Mouse (Mus musculus): ENCODE measurements around the gene Tbc1d8.

Tbc1d8 gene

DNA sequence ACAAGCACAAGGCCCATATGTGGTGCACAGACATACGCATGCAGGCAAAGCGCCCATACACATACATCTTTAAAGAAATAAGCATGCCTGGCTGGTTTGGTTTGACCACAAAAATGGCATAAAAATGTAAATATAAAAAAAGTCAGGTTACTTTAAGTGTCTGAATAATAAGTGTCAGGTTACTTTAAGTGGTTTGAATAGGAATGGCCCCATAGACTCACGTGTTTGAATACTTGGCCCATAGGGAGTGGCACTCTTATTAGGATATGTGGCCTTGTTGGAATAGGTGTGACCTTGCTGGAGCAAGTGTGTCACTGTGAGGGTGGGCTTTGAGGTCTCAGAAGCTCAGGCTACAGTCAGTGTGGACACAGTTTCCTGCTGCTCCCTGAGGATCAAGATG is 83.9 kb downstream of the Tbc1d8 start:
- no peak for DNase-seq (ENCODE audit: low spot score)

GRCm38 (mm10) chr1:39394096-39394495 is 84.5 kb downstream of the Tbc1d8 start:
- DNase-seq (ENCODE audit: low spot score) = no peak

DNA sequence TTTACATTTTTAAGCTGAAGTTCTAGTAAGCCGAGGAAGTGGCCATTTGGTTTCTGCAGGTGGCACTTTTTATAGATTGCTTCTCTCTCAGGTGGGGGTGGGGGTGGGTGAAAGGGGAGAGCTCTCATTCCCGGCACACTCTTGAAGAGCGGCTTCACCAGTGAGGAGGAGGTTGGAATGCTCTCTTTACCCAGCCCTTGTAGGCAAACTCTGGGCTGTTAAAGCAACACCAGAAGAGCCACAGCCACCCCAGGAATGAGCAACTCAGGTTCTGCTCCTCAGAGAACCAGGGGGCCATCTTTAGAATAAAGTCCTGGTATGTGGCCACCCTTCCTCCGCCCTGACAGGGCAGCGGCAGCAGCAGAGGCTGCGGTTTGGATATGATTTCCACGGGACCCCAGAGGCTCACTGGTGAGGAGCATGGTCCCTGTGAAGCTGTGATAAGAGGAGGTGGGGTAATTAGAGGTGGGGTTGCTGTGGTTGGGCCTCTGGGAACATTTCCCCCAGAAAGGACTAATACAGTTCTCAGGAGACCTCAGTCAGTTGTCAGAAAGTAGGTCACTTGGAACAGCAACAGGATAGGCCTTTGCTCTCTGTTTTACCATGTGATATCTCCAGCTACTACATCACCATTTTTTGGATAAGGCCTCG is 85.2 kb downstream of the Tbc1d8 start:
- DNase-seq (ENCODE audit: low spot score) = no peak

DNA sequence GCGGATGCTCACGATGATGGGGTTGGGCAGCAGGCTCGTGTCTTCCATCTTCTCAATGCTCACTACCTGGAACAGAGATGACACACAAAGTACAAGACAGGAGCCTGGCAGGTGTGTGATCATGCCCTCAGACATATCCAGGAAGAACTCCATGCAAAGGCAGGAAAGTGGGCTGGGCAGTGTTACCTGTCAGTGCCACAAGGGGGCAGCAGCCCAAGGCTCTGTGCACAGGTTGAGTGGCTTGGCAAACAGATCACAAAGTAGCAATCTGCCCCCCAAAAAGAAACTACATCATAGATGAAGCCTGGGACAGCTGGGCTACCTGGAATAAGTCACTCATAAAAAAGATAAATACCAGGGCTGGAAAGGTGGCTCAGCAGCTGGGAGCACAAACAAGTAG is 86.4 kb downstream of the Tbc1d8 start:
- peak; percentile 53 for DNase-seq (ENCODE audit: low spot score)

GRCm38 (mm10) chr1:39391652-39392051 is 86.9 kb downstream of the Tbc1d8 start:
- DNase-seq (ENCODE audit: low spot score) = no peak

DNA sequence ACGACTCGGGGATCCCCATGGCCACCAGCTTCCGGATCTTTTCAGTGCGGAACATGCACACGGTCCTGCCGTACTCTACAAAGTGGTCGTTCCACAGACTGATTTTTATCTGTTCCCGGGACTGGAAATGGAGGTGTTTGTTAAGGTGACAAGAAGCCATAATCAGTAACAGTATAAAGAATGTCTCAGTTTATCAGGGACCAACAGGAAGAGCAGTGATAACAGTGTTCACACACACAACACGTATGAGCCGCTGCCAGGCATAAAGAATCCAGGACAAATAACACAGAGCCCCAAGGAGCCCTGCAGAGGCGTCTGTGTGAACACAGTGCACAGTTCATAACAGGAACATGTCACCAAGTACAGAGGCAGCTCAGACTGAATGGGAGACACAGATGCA is 89.2 kb downstream of the Tbc1d8 start:
- DNase-seq (ENCODE audit: low spot score) = no peak

DNA sequence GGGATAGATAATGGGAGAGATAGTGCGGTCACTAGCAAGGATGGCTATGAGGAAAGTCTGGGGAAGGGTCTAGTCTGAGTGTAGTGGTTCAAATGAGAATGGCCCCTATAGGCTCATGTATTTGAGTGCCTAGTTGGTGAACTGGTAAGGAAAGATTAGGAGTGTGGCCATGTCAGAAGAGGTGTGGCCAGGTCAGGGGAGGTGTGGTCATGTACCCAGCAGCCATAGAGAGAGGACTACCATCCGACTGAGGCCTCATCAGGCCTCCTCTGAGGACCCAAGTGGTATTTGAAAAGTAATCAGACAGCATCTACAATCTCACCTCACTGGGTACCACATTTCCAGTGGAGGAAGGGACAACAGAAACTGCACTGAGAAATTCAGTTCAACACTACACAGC is 90.4 kb downstream of the Tbc1d8 start:
- DNase-seq (ENCODE audit: low spot score) = no peak

- no peak for DNase-seq (ENCODE audit: low spot score)
These were observed 91.1 kb downstream of the Tbc1d8 start for GRCm38 (mm10) chr1:39387497-39387896.

DNA sequence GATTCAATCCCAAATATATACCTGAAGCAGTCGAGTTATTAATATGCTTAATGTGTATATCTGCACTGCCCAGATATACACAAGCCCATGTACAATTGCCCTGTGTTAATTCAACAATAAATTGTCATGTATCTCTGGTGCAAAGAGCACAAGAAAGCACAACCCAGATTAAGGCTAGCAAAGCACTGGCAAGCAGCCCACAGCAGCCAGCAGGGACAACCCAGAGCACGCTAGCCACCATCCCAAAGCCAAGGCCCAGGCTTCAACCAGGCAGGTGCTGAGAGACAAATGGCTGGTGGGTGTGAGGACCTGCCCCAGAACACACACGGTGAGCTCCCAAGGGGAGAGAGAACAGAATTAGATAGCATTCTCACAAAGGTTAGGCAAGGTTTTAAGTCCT is 92.1 kb downstream of the Tbc1d8 start:
- no peak for DNase-seq (ENCODE audit: low spot score)

GRCm38 (mm10) chr1:39384914-39385313 is 93.6 kb downstream of the Tbc1d8 start:
- no peak for DNase-seq (ENCODE audit: low spot score)

- DNase-seq (ENCODE audit: low spot score) = no peak
These were observed 97.5 kb downstream of the Tbc1d8 start for GRCm38 (mm10) chr1:39381017-39381416.

DNA sequence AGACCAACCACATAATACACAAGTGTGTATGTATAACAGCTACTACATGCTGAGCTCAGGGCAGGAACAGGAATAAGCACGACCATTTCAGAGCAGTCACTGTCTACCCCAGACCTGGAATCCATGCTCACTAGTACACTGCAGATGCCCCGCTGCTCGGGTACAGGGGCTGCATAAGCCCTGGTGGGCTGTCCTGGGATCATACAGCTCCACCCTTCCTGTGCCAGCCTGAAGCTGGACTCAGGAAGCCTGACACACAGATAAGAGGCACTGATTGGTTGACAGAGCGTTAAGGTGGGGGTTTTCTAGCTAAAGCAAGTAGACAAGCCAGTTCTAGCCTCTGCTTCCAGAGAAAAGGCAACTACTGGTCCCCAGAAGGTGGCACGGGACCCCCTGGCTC is 99.5 kb downstream of the Tbc1d8 start:
- no peak for DNase-seq (ENCODE audit: low spot score)

DNA sequence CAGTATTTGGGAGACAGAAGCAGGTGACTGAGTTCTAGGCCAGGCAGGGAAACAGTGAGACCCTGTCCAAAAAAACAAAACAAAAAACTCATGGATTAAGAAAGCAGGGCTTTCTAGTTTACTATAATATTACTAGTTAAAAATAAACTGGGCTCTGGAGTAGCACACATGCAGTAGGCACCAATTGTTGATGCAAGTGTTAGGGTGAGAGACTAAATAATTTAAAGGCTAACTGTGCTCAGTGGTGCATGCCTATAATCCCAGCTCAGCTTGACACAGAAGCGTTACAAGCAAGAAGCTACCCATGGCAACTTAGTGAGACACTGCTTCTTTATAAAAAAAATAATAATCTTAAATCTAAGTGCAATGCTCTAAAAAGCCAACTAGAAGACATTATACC is 100.0 kb downstream of the Tbc1d8 start:
- no peak for DNase-seq (ENCODE audit: low spot score)

DNA sequence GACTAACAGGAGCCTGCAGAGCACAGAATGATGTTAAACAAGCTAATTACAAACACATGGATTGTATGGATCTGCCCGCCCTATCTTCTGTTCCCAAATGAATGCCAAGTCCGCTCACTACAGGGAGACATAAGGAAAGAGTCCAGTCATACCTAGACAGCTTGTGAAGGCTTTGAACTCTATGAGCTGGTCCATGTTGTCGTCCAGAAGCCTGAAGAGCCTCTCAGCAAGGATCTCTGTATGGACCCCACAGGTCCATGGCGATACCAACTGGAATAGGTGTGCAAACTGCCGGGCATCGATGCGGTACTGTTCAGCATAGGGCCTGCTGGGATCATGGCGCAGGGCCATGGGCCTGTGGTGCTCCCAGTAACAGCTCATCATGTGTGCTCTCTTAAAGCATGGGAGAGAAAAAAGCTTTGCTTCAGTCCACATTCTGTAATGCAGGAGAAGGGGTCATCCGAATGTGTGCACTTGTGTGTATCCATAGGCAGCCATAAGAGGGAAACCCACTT is 101.8 kb downstream of the Tbc1d8 start:
- DNase-seq (ENCODE audit: low spot score) = no peak

GRCm38 (mm10) chr1:39376121-39376520 is 102.4 kb downstream of the Tbc1d8 start:
- DNase-seq (ENCODE audit: low spot score) = no peak

GRCm38 (mm10) chr1:39374231-39374809 is 104.2 kb downstream of the Tbc1d8 start:
- DNase-seq (ENCODE audit: low spot score) = no peak

- DNase-seq (ENCODE audit: low spot score) = no peak
These were observed 105.2 kb downstream of the Tbc1d8 start for GRCm38 (mm10) chr1:39373378-39373777.

- DNase-seq (ENCODE audit: low spot score) = no peak
These were observed 106.2 kb downstream of the Tbc1d8 start for GRCm38 (mm10) chr1:39372220-39372843.

DNA sequence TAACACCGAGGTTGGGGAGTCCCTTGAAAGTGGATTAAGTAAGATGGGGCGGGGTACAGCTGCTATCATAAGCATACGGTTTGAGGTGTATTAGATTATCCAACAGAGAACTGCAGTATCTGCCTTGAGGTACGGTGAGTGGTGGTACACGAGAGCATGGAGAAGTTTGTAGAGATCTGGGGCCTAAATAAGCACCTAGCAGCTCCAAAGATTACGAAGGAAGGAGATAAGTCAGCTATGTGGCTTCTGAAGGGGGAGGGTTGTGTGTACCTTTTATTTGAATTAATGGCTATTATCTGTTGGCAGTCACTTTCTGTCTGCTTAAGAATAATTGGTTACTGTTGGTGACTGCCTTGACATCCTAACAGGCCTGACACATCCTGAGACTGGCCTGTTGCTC is 108.1 kb downstream of the Tbc1d8 start:
- DNase-seq (ENCODE audit: low spot score) = no peak

GRCm38 (mm10) chr1:39368267-39368841 is 110.2 kb downstream of the Tbc1d8 start:
- DNase-seq (ENCODE audit: low spot score) = no peak

DNA sequence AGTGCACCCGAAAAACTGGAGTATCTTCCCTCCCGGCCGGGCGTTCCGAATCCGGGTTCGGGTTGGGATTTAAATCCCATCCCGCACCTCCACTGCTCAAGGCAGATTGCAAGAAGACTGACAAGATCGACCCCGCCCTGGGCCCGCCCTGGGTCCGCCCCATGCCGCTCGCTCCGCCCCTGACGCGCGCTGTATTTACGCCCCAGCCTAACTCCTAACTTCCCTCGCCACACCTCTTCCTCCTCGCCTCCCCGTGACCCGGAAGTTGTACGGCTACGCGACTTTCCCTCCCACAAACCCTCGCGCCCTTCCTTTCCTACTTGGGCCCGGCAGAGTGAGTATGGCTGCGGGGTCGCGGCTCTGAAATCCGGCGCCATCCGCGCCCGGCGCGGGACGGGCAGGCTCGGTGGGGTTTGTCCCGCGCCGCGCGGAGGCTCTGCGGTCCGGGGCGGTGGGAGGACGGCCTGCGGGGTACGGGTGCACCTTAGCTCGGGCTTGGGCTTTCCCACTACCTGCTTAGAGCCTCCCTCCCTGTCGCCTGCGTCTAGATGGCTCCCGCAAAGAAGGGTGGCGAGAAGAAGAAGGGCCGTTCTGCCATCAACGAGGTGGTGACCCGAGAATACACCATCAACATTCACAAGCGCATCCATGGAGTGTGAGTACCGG is 110.8 kb downstream of the Tbc1d8 start, which contains the start of gene Rpl31:
Rpl31 (plus strand) TSS at position 242 of the 666 bp plus-strand sequence.
- peak; percentile 98 for DNase-seq (ENCODE audit: low spot score)

DNA sequence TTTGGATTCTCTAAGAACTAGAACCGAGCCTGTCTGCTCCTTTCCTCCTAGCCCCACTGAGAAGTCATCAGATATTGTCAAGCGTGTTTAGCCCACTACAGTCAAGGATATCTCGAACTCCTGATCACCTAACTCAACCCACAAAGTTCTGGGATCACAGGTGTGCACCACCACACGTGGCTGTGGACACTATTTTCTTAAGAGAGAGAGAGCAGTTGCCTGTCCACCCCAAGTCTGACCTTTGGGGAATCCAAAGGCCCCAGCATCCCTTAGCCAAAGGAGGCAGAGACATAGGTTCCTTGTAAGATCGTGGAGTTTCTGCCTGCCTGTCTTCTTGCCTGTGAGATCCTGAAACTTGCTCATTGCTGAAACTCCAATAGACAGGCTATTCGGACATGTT is 111.5 kb downstream of the Tbc1d8 start:
- no peak for DNase-seq (ENCODE audit: low spot score)
